Mouse (Mus musculus) hindbrain, embryonic 12.5 days (tissue): Measurements from ENCODE around the gene Vcl. TPM values are rescaled to one million over a fixed set of nuclear protein-coding genes. Genes with fewer than 3 reads are reported as not detected.
A peak's percentile ranks its signal among the peaks of the same experiment; 100 is the strongest.

Source experiments
- ATAC-seq: fragments of 200-750 bp; cut with Nextera tagmentation; 2 replicates; pipeline ENCODE4 v1.8.0; 2017; ENCODE audit warnings: moderate TSS enrichment; ENCODE audit not compliant: low FRiP score
- H3K27ac ChIP-seq: fragments of 300-500 bp; sonication (generic); 2 replicates; pipeline ENCODE4 v1.5.1; 2016; ENCODE audit warnings: mild to moderate bottlenecking
- H3K27me3 ChIP-seq: fragments of 300-500 bp; sonication (generic); 2 replicates; pipeline ENCODE4 v1.6.1; 2016; ENCODE audit warnings: mild to moderate bottlenecking
- H3K36me3 ChIP-seq: fragments of 300-500 bp; sonication (generic); 2 replicates; pipeline ENCODE4 v1.6.1; 2016; ENCODE audit warnings: mild to moderate bottlenecking
- H3K4me1 ChIP-seq: fragments of 300-500 bp; sonication (generic); 2 replicates; pipeline ENCODE4 v1.6.1; 2016
- H3K4me2 ChIP-seq: fragments of 300-500 bp; sonication (generic); replicated peaks from 2 replicates; pipeline ENCODE4 v1.6.1; 2016; ENCODE audit warnings: mild to moderate bottlenecking
- H3K4me3 ChIP-seq: fragments of 300-500 bp; sonication (generic); 2 replicates; pipeline ENCODE4 v1.5.1; 2016; ENCODE audit warnings: mild to moderate bottlenecking
- H3K9ac ChIP-seq: fragments of 300-500 bp; sonication (generic); 2 replicates; pipeline ENCODE4 v1.6.1; 2016; ENCODE audit warnings: mild to moderate bottlenecking, moderate library complexity
- H3K9me3 ChIP-seq: fragments of 300-500 bp; sonication (generic); replicated peaks from 2 replicates; pipeline ENCODE4 v1.6.1; 2016; ENCODE audit warnings: mild to moderate bottlenecking
- WGBS: fragments of 180-500 bp; shearing (Covaris S2); methylation state at CpG from one replicate; pipeline ENCODE4 v1.1.7; 2016; 5-methylcytosine and 5-hydroxymethylcytosine counted together
- polyA plus RNA-seq: library from polyadenylated mRNA; unstranded; fragments of >200 nt; fragmentation: Nextera tagmentation; extraction: Ambion mirVana; gene quantifications from 2 replicates; pipeline ENCODE4 v1.2.1, GENCODE M21; 2016

Vcl gene
- polyA plus RNA-seq = 39.1 and 46.4 TPM in 2 replicates

DNA sequence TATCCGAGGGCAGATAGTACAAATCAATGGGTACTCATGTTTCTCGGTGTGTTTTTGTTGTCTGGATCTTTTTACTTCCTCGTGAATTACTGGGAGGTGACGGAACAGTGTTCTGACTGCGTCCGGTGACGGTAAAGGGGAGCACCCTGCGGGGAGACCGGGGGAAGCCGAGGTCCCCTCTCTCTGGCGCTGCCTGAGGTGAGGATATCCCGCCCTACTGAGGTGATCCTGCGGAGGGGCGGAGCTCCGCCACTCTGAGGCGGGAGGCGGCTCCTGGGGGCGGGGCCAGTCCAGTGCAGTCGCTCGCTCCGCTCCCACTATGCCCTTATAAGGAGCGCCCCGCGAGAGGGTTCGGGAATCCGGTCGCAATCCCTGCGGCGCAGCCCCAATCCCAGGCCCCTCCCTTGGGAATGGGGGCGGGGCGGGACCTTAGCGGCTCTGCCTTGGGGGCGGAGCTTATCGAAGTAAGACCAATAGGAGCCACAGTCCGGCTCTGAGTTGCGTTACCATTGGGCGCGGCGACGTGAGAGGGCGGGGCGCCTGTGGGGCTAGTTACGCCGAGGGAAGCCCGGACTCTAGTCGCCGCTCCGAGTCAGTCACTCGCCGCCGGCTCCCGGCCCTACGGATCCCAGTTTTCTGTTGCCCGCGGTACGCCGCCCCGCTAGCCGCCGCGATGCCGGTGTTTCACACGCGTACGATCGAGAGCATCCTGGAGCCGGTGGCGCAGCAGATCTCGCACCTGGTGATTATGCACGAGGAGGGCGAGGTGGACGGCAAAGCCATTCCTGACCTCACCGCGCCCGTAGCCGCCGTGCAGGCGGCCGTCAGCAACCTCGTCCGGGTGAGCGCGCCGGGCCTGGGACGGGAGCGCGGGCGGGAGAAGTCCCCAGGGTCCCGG, at the start of gene Vcl:
Gene Vcl (plus strand): TSS at position 551 of the 898 bp plus-strand sequence.
- no peaks in the 10 kb centered on the region for H3K36me3 ChIP-seq
- peak within 1 kb of the TSS; percentile 82 for H3K4me3 ChIP-seq
- under 1% methylated on average over 89 of the region's 89 CpGs for WGBS
- no peaks in the 10 kb centered on the region for H3K27me3 ChIP-seq
- H3K9me3 ChIP-seq = no peaks in the 10 kb centered on the region
- H3K9ac ChIP-seq = peak within 1 kb of the TSS; percentile 78
- peak within 1 kb of the TSS; percentile 59 for H3K4me2 ChIP-seq
- H3K27ac ChIP-seq = peak within 1 kb of the TSS; percentile 93
- ATAC-seq = peak; percentile 99
- H3K4me1 ChIP-seq = peaks cover 17% of the 10 kb centered on the region

- no peak overlapping the region; the same call in 1 of the 2 replicates for H3K27ac ChIP-seq
- no peak overlapping the region for H3K4me2 ChIP-seq
- no peaks in the 10 kb centered on the region for H3K36me3 ChIP-seq
- no peak overlapping the region for H3K4me3 ChIP-seq
- H3K9ac ChIP-seq = no peak overlapping the region
- ATAC-seq = no peak
- H3K9me3 ChIP-seq = no peaks in the 10 kb centered on the region
- 80% methylated on average over 5 of the region's 5 CpGs for WGBS
- H3K27me3 ChIP-seq = no peaks in the 10 kb centered on the region
- peaks cover 4% of the 10 kb centered on the region; the same call in 1 of the 2 replicates for H3K4me1 ChIP-seq
Observed at GRCm38 (mm10) chr14:20884691-20885090, 44.5 kb upstream of the Vcl start.

DNA sequence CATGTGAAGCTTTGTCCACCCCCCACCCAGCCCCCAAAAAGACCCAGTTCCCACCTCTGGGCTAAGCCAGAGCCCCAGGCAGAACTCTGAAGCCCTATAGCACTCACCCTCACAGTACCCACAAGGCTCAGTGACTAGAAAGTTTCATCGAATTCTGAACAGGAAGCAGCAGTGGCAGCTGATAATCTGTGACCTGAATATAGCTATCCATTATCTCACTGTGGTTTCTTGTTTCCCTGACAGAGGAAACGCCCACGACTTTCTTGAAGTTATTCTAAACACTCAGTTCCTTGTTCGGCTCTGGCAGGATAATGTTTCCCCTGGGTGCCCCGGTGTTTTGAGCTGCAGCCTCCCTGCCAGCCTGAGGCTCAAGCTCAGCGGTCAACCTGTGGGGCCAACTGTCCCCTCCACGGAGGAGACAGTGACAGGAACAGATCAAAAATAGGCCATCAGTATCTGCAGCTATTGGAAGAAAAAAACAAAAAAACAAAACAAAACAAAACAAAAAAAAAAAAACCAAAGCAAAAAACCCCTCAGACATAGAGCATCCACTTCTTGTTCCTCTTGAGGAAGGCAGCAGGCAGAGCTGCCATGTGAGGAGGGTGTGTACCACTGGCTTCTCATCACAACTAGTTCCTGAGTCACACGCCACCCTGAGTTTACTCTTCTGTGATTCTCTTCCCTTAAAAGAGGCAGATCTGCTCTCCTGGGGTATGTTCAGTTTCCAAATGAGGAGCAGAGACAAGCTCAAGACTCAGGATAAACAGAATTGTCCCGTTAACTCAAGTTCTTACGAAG, 43.9 kb upstream of the Vcl start:
- Histone ChIP-seq H3K9ac (no peak overlapping the region), H3K27ac (no peak overlapping the region; the same call in 1 of the 2 replicates), H3K4me2 (no peak overlapping the region), H3K4me1 (peaks cover 4% of the 10 kb centered on the region; the same call in 1 of the 2 replicates), H3K9me3 (no peaks in the 10 kb centered on the region), H3K27me3 (no peaks in the 10 kb centered on the region), H3K4me3 (no peak overlapping the region), H3K36me3 (no peaks in the 10 kb centered on the region)
- 34% methylated on average over 10 of the region's 10 CpGs for WGBS
- no peak for ATAC-seq

DNA sequence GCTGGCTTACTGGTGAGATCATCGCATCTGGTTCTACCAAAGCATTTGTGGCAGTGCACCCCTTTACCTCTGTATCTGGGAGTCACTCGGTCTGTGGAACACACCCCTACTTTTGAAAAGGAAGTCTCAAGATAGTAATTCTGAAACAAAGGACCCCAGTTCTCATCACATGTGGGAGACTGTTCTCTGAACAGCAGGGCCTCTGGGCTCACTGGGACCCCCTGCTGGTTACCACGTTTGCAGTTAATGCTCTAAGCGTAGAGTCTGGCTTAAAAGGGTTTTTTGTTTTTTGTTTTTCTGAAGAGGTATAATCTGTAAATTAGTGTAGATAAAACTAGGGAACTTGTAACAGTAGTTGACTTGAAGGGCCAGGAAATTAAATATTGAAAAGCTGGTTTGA, 42.9 kb upstream of the Vcl start:
- H3K27me3 ChIP-seq = no peaks in the 10 kb centered on the region
- no peak overlapping the region for H3K9ac ChIP-seq
- H3K36me3 ChIP-seq = no peaks in the 10 kb centered on the region
- 28% methylated on average over 4 of the region's 4 CpGs for WGBS
- H3K9me3 ChIP-seq = no peaks in the 10 kb centered on the region
- ATAC-seq = no peak
- H3K4me3 ChIP-seq = no peak overlapping the region
- no peak overlapping the region for H3K27ac ChIP-seq
- H3K4me1 ChIP-seq = peaks cover 4% of the 10 kb centered on the region; the same call in 1 of the 2 replicates
- H3K4me2 ChIP-seq = no peak overlapping the region

DNA sequence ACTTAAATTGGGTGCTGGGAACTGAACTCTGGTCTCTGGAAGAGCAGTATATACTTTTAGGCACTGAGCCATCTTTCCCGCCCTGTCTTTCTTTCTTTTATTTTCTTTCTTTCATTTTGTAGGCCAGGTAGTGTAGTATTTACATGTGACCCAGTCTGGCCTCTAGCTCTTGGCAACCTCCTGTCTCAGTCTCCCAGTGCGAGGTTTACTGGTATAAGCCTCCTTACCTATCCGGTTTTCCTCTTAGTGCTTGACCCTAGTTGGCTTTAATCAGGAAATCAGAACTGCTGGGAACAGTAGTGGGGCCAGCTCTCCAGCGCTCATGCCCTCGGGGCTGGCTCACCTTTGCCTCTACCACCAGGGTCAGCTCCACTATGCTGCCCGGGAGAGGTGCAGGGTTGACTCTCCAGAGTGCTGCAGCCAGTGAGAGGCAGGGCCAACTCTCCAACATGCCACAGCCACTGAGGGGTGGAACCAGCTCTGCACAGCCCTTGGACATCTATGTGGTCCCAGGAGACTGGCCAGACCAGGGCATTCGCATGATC, 41.6 kb upstream of the Vcl start:
- peaks cover 10% of the 10 kb centered on the region for H3K4me1 ChIP-seq
- no peak overlapping the region for H3K4me2 ChIP-seq
- WGBS = 85% methylated on average over 7 of the region's 7 CpGs
- H3K9ac ChIP-seq = no peak overlapping the region
- no peaks in the 10 kb centered on the region for H3K9me3 ChIP-seq
- ATAC-seq = no peak
- H3K4me3 ChIP-seq = no peak overlapping the region
- H3K27ac ChIP-seq = no peak overlapping the region
- no peaks in the 10 kb centered on the region for H3K36me3 ChIP-seq
- H3K27me3 ChIP-seq = no peaks in the 10 kb centered on the region

- Histone ChIP-seq H3K9me3 (no peaks in the 10 kb centered on the region), H3K9ac (no peak overlapping the region), H3K4me3 (no peak overlapping the region), H3K4me1 (peaks cover 6% of the 10 kb centered on the region), H3K27ac (0 out of 2 replicates have a peak overlapping the region, but pooled peaks have one; percentile 1), H3K36me3 (no peaks in the 10 kb centered on the region), H3K4me2 (no peak overlapping the region), H3K27me3 (no peaks in the 10 kb centered on the region)
- 37% methylated on average over 9 of the region's 9 CpGs for WGBS
- ATAC-seq = peak; percentile 46; the same call in 1 of the 2 replicates
Observed at GRCm38 (mm10) chr14:20891941-20892402, 37.2 kb upstream of the Vcl start.

GRCm38 (mm10) chr14:20893815-20894214, 35.4 kb upstream of the Vcl start:
- ATAC-seq = no peak

GRCm38 (mm10) chr14:20901267-20901666, 27.9 kb upstream of the Vcl start:
- 93% methylated on average over 3 of the region's 3 CpGs for WGBS
- ATAC-seq = no peak
- no peak overlapping the region for H3K4me3 ChIP-seq

More at GRCm38 (mm10) chr14:20893815-20894214, 35.4 kb upstream of the Vcl start:
- H3K9me3 ChIP-seq = no peaks in the 10 kb centered on the region
- no peaks in the 10 kb centered on the region for H3K36me3 ChIP-seq
- 59% methylated on average over 4 of the region's 4 CpGs for WGBS
- H3K27me3 ChIP-seq = no peaks in the 10 kb centered on the region
- no peak overlapping the region for H3K9ac ChIP-seq
- peaks cover 6% of the 10 kb centered on the region for H3K4me1 ChIP-seq
- H3K4me3 ChIP-seq = no peak overlapping the region
- H3K4me2 ChIP-seq = no peak overlapping the region
- H3K27ac ChIP-seq = no peak overlapping the region

DNA sequence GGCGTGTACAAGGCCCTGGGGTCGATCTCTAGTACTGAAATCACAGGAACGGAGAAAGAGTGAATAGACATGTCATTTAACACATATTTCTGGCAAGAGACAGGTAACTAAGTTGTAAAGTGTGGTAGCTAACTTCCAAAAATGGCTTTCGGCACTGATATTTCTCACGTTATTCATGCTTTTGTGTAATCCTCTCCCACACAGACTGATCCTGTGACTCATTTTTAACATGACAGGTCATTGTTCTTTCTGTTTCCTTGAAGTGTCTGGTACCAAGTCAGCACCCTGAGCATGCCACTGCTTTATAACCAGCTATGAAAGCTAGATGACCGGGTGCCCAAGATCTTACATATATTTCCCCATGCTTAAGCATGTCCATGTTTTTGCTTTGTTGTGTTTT, 26.1 kb upstream of the Vcl start:
- no peak overlapping the region for H3K9ac ChIP-seq
- no peak overlapping the region for H3K4me2 ChIP-seq
- H3K27me3 ChIP-seq = no peaks in the 10 kb centered on the region
- ATAC-seq = no peak
- no peak overlapping the region for H3K27ac ChIP-seq
- H3K4me3 ChIP-seq = no peak overlapping the region
- no peaks in the 10 kb centered on the region for H3K9me3 ChIP-seq
- H3K4me1 ChIP-seq = no peaks in the 10 kb centered on the region
- no peaks in the 10 kb centered on the region for H3K36me3 ChIP-seq
- 90% methylated on average over 6 of the region's 6 CpGs for WGBS

More at GRCm38 (mm10) chr14:20901267-20901666, 27.9 kb upstream of the Vcl start:
- H3K4me1 ChIP-seq = no peaks in the 10 kb centered on the region
- no peak overlapping the region for H3K27ac ChIP-seq
- no peak overlapping the region for H3K9ac ChIP-seq
- H3K27me3 ChIP-seq = no peaks in the 10 kb centered on the region
- H3K4me2 ChIP-seq = no peak overlapping the region
- H3K9me3 ChIP-seq = no peaks in the 10 kb centered on the region
- H3K36me3 ChIP-seq = no peaks in the 10 kb centered on the region

- Histone ChIP-seq H3K9me3 (no peaks in the 10 kb centered on the region), H3K4me3 (no peak overlapping the region), H3K9ac (no peak overlapping the region), H3K27ac (no peak overlapping the region), H3K4me1 (no peaks in the 10 kb centered on the region), H3K4me2 (no peak overlapping the region), H3K27me3 (no peaks in the 10 kb centered on the region), H3K36me3 (no peaks in the 10 kb centered on the region)
- ATAC-seq = no peak
- 93% methylated on average over 2 of the region's 2 CpGs for WGBS
Observed at GRCm38 (mm10) chr14:20911811-20912210, 17.4 kb upstream of the Vcl start.

- Histone ChIP-seq H3K9me3 (no peaks in the 10 kb centered on the region), H3K27me3 (no peaks in the 10 kb centered on the region), H3K4me2 (no peak overlapping the region), H3K4me1 (no peaks in the 10 kb centered on the region), H3K36me3 (no peaks in the 10 kb centered on the region), H3K9ac (no peak overlapping the region), H3K4me3 (no peak overlapping the region), H3K27ac (no peak overlapping the region)
- no peak for ATAC-seq
- 63% methylated on average over 2 of the region's 2 CpGs for WGBS
Observed at GRCm38 (mm10) chr14:20914415-20914814, 14.8 kb upstream of the Vcl start.
